Mouse (Mus musculus) urinary bladder, postnatal 4 days (tissue): Measurements from ENCODE around the gene Dock10.
"Not testable (repeated sequence)": the region's sequence is repeated elsewhere in the genome, so short reads cannot be mapped to it uniquely, and the experiment has no call there.

Experiments used
- DNase-seq, 2 experiments: peaks; one replicate each; pipeline ENCODE4 v3.0.0; 2021 to 2022; ENCODE audit warnings: low spot score in 2 of 2

The Dock10 gene

GRCm38 (mm10) chr1:80757977-80758797 lies at the start of gene Dock10:
Gene Dock10 (minus strand): TSS chr1:80758527.
- peak in 1 of 2 experiments; percentile 31 for DNase-seq

- DNase-seq = no peak
Measured at GRCm38 (mm10) chr1:80806835-80807398, 48.6 kb upstream of the Dock10 start.

GRCm38 (mm10) chr1:80802023-80802422 lies 43.7 kb upstream of the Dock10 start:
- DNase-seq = no peak

- DNase-seq = no peak
Measured at GRCm38 (mm10) chr1:80785066-80785779, 26.9 kb upstream of the Dock10 start.

GRCm38 (mm10) chr1:80784155-80784554 lies 25.8 kb upstream of the Dock10 start:
- no peak for DNase-seq

GRCm38 (mm10) chr1:80765504-80765903 lies 7.2 kb upstream of the Dock10 start:
- no peak for DNase-seq

GRCm38 (mm10) chr1:80763042-80763950 lies 5.0 kb upstream of the Dock10 start:
- no peak for DNase-seq

GRCm38 (mm10) chr1:80758798-80759184 lies 464 bp upstream of the Dock10 start:
- DNase-seq = no peak

- no peak for DNase-seq
Measured at GRCm38 (mm10) chr1:80757650-80757976, 714 bp downstream of the Dock10 start.

- DNase-seq = no peak
Measured at GRCm38 (mm10) chr1:80756824-80757649, 1.3 kb downstream of the Dock10 start.

- DNase-seq = no peak
Measured at GRCm38 (mm10) chr1:80756060-80756439, 2.3 kb downstream of the Dock10 start.

- no peak for DNase-seq
Measured at GRCm38 (mm10) chr1:80755296-80756059, 2.8 kb downstream of the Dock10 start.

GRCm38 (mm10) chr1:80749122-80749521 lies 9.2 kb downstream of the Dock10 start:
- DNase-seq = not testable (repeated sequence)

GRCm38 (mm10) chr1:80746691-80747463 lies 11.4 kb downstream of the Dock10 start:
- DNase-seq = no peak

GRCm38 (mm10) chr1:80746195-80746594 lies 12.1 kb downstream of the Dock10 start:
- DNase-seq = no peak

- DNase-seq = no peak
Measured at GRCm38 (mm10) chr1:80739472-80739871, 18.9 kb downstream of the Dock10 start.

- DNase-seq = no peak
Measured at GRCm38 (mm10) chr1:80737812-80738391, 20.4 kb downstream of the Dock10 start.

- no peak for DNase-seq
Measured at GRCm38 (mm10) chr1:80730582-80730981, 27.7 kb downstream of the Dock10 start.

GRCm38 (mm10) chr1:80730174-80730573 lies 28.2 kb downstream of the Dock10 start:
- no peak for DNase-seq
